Mouse (Mus musculus) liver, embryonic 14.5 days (tissue): ENCODE measurements at regions not wholly inside any gene's neighbourhood (a gene's known extent, or its start where the extent isn't known, plus 50 kb on each side); places are given as distances from the start of the nearest gene placed in this dataset.

Experiments
- CTCF ChIP-seq: IDR thresholded peaks from 2 replicates; pipeline ENCODE4 v1.5.1; 2016; ENCODE audit warnings: antibody characterized with exemption, low read depth, control low read depth
- EP300 ChIP-seq: IDR thresholded peaks from 2 replicates; pipeline ENCODE4 v1.6.1; 2016; ENCODE audit warnings: antibody characterized with exemption, low read depth

DNA sequence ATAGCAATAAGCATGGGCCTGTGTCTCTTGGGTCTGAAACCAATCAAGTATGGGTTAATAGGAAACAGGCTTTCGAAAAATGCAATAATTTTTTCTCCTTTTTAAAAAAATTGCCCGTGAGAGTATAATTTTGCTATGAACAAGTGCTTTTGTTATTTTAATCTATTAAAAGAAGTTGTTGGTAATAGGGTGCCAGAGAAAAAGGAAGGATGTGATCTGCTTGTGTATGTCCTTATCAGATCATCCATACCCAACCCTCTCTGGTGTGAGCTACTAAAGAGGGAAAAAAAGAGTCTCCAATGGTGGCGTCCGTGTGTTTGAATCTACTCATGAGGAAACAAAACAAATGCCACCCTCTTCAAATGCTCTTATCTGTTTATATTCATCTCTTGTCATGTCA, 484.9 kb downstream of the Car8 start:
- TF ChIP-seq CTCF: no peak
- no peak for TF ChIP-seq EP300
